7 mouse cellular contexts compared by ENCODE assay signal in the genomic region with DNA sequence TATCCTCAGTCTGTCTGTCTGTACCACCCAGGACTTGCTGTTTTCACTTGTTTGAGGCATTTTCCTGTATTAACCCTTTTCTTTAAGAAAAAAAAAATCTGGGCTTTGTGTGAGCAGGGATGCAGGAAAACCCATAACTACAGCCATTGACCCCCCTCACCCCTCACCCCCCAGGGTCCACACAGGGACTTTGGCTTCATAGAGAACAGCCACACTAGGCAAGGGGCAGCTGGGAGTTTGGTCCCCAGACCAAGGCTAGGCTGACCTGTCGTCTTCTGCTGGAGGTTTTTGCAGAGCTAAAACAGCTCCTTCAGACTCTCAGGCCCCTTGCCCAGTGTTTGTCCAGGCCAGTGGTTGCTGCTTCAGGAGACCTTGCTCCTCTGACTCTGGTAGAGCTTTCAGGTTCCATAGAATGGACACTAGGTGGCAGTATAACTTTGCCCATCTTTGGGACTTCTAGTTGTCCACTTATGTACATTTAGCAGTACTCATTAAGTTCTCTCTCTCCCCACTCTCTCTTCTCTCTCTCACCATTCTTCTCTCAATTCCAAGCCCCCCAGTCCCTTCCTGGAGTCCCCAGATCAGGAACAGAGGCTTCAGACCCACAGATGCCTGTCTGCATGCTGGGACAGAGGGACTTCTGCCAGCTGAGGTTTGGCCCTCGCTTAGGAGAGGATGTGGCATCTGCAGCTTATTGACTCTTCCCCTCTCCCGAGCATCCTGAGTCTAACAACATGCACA. TPM values are rescaled to one million over a fixed set of nuclear protein-coding genes. Genes with fewer than 3 reads are reported as not detected.
DNase-seq lines count a peak whose midpoint lies in the region; ATAC-seq and TF ChIP-seq lines count a peak whose summit lies in the region.

No protein-coding gene starts in this region.

- ATAC-seq in forebrain, embryonic 16.5 days: peak; percentile 79
- ATAC-seq in kidney, embryonic 16.5 days (ENCODE audit: low FRiP score, low TSS enrichment): peak; percentile 69; the same call in 1 of the 2 replicates
- peak; percentile 72 for ATAC-seq in stomach, postnatal 0 days (ENCODE audit: low FRiP score, low TSS enrichment)

- H3K27ac ChIP-seq in forebrain, embryonic 16.5 days (ENCODE audit: low read length): no peak overlapping the region
- H3K27ac ChIP-seq in kidney, embryonic 16.5 days (ENCODE audit: low read length): no peak overlapping the region
- no peak overlapping the region for H3K27ac ChIP-seq in stomach, postnatal 0 days (replicated peaks)

- no peak overlapping the region for H3K4me2 ChIP-seq in forebrain, embryonic 16.5 days (ENCODE audit: low read length)
- H3K4me2 ChIP-seq in kidney, embryonic 16.5 days (replicated peaks; ENCODE audit: low read depth, low read length): no peak overlapping the region
- no peak overlapping the region for H3K4me2 ChIP-seq in stomach, postnatal 0 days (replicated peaks; ENCODE audit: low read depth)

- no peaks in the 10 kb centered on the region for H3K9me3 ChIP-seq in forebrain, embryonic 16.5 days (ENCODE audit: control insufficient read depth, low read length)
- H3K9me3 ChIP-seq in kidney, embryonic 16.5 days (ENCODE audit: low read length): no peaks in the 10 kb centered on the region
- H3K9me3 ChIP-seq in stomach, postnatal 0 days (ENCODE audit: control insufficient read depth, low read length): no peaks in the 10 kb centered on the region

- no peaks in the 10 kb centered on the region for H3K27me3 ChIP-seq in C2C12 (ENCODE audit: control insufficient read depth, insufficient read depth, insufficient read length)
- no peaks in the 10 kb centered on the region for H3K27me3 ChIP-seq in forebrain, embryonic 16.5 days (replicated peaks; ENCODE audit: control insufficient read depth, insufficient read depth, low read length)
- H3K27me3 ChIP-seq in kidney, embryonic 16.5 days (ENCODE audit: insufficient read depth, low read length): no peaks in the 10 kb centered on the region
- no peaks in the 10 kb centered on the region for H3K27me3 ChIP-seq in stomach, postnatal 0 days (ENCODE audit: control insufficient read depth, insufficient read depth, low read length)

- H3K36me3 ChIP-seq in C2C12 (ENCODE audit: control insufficient read depth, insufficient read depth): peaks cover 3% of the 10 kb centered on the region
- no peaks in the 10 kb centered on the region for H3K36me3 ChIP-seq in forebrain, embryonic 16.5 days (ENCODE audit: control insufficient read depth, insufficient read depth)
- H3K36me3 ChIP-seq in kidney, embryonic 16.5 days (ENCODE audit: insufficient read depth, low read length): peaks cover 2% of the 10 kb centered on the region; the same call in 1 of the 2 replicates
- no peaks in the 10 kb centered on the region for H3K36me3 ChIP-seq in stomach, postnatal 0 days (ENCODE audit: control insufficient read depth, insufficient read depth, low read length)

- peak; percentile 64 for DNase-seq in 416B (ENCODE audit: low read depth)
- DNase-seq in cerebellum, adult 8-10 months: peak; percentile 53
- DNase-seq in lung, postnatal 25 days (ENCODE audit: low spot score): peak; percentile 69
- peak; percentile 27 for DNase-seq in stomach, postnatal 0 days (ENCODE audit: low spot score)

- no peaks in the 10 kb centered on the region for H3K4me1 ChIP-seq in forebrain, embryonic 16.5 days (replicated peaks; ENCODE audit: control insufficient read depth, insufficient read depth, low read length)
- H3K4me1 ChIP-seq in kidney, embryonic 16.5 days (ENCODE audit: insufficient read depth, low read length): no peaks in the 10 kb centered on the region
- H3K4me1 ChIP-seq in stomach, postnatal 0 days (replicated peaks; ENCODE audit: control insufficient read depth, insufficient read depth): peaks cover 3% of the 10 kb centered on the region

- TF ChIP-seq EP300 in stomach, postnatal 0 days (optimal IDR thresholded peaks at IDR 0.05): no peak

- H3ac ChIP-seq in C2C12 (ENCODE audit: control insufficient read depth, insufficient read length, low read depth): no peak overlapping the region

- H3K4me3 ChIP-seq in C2C12 (ENCODE audit: insufficient read depth, poor library complexity, severe bottlenecking): no peak overlapping the region
- H3K4me3 ChIP-seq in forebrain, embryonic 16.5 days (replicated peaks; ENCODE audit: low read length): no peak overlapping the region
- no peak overlapping the region for H3K4me3 ChIP-seq in kidney, embryonic 16.5 days (ENCODE audit: low read length)
- H3K4me3 ChIP-seq in stomach, postnatal 0 days (ENCODE audit: low read depth, low read length): no peak overlapping the region

- 71% methylated on average over 3 of the region's 3 CpGs for WGBS in forebrain, embryonic 16.5 days
- 62% methylated on average over 3 of the region's 3 CpGs for WGBS in kidney, embryonic 16.5 days
- 57% methylated on average over 3 of the region's 3 CpGs for WGBS in stomach, postnatal 0 days

- H3K9ac ChIP-seq in forebrain, embryonic 16.5 days (replicated peaks; ENCODE audit: low read depth, low read length): no peak overlapping the region
- H3K9ac ChIP-seq in kidney, embryonic 16.5 days (replicated peaks; ENCODE audit: low read length): no peak overlapping the region
- H3K9ac ChIP-seq in stomach, postnatal 0 days (ENCODE audit: low read length): no peak overlapping the region

- TF ChIP-seq CTCF in C2C12 (IDR thresholded peaks at IDR 0.05; ENCODE audit: control insufficient read depth, insufficient read depth, insufficient read length): peak; percentile 24
- TF ChIP-seq CTCF in stomach, postnatal 0 days (IDR thresholded peaks at IDR 0.05; ENCODE audit: low read depth): peak; percentile 94

- no peaks in the 10 kb centered on the region for H3K79me2 ChIP-seq in C2C12 (ENCODE audit: control insufficient read depth, insufficient read depth)

- H3K79me3 ChIP-seq in C2C12 (ENCODE audit: low read depth): no peaks in the 10 kb centered on the region

TF ChIP-seq in C2C12, 6 proteins besides CTCF, POLR2A, EP300 and RAD21:
- TF ChIP-seq MYOD1 (IDR thresholded peaks at IDR 0.05; ENCODE audit: control insufficient read depth, insufficient read length, low read depth): no peak
- TF ChIP-seq FOSL1 (IDR thresholded peaks at IDR 0.05; ENCODE audit: insufficient read depth, low read length, poor library complexity, severe bottlenecking): no peak
- TF ChIP-seq CEBPB (IDR thresholded peaks at IDR 0.05; ENCODE audit: low read depth): no peak
- no peak for TF ChIP-seq USF1 (IDR thresholded peaks at IDR 0.05; ENCODE audit: low read depth)
- no peak for TF ChIP-seq MAX (IDR thresholded peaks at IDR 0.05)
- no peak for TF ChIP-seq MYOG (IDR thresholded peaks at IDR 0.05; ENCODE audit: control insufficient read depth, extremely low read depth, insufficient read length)

RNA-seq across cellular contexts. Expression of a gene that starts 29.5 kb away (rescaled TPM):
- polyA plus RNA-seq in C2C12 (2012; fragmentation: generic; extraction: Trizol): 2.6 TPM
- polyA plus RNA-seq in forebrain, embryonic 16.5 days (2015; fragmentation: Nextera tagmentation; extraction: Ambion mirVana): 14.4 and 17.8 TPM in 2 replicates
- 17.0 and 19.3 TPM in 2 replicates for polyA plus RNA-seq in kidney, embryonic 16.5 days (2015; fragmentation: Nextera tagmentation; extraction: Ambion mirVana)
- 2.4 and 2.9 TPM in 2 replicates for polyA plus RNA-seq in stomach, postnatal 0 days (2015; fragmentation: Nextera tagmentation; extraction: Ambion mirVana)

RNA-seq across cellular contexts. Expression of a gene that starts 57.9 kb away (rescaled TPM):
- polyA plus RNA-seq in C2C12 (2012; fragmentation: generic; extraction: Trizol): not detected
- polyA plus RNA-seq in forebrain, embryonic 16.5 days (2015; fragmentation: Nextera tagmentation; extraction: Ambion mirVana): 0.22 TPM in 1 of 2 replicates, not detected in the other
- 11.2 and 13.8 TPM in 2 replicates for polyA plus RNA-seq in kidney, embryonic 16.5 days (2015; fragmentation: Nextera tagmentation; extraction: Ambion mirVana)
- 0.17 and 0.19 TPM in 2 replicates for polyA plus RNA-seq in stomach, postnatal 0 days (2015; fragmentation: Nextera tagmentation; extraction: Ambion mirVana)
